Mouse (Mus musculus) adrenal gland, postnatal 4 days (tissue): ENCODE results near the gene Olfr1261. TPM values are rescaled to one million over a fixed set of nuclear protein-coding genes. Genes with fewer than 3 reads are reported as not detected.

ENCODE experiments used
- DNase-seq, 2 experiments: peaks; one replicate each; pipeline ENCODE4 v3.0.0; 2021 to 2022; ENCODE audit warnings: low spot score in 2 of 2, mixed read lengths in 2 of 2
- long read RNA-seq, 2 experiments: library from polyadenylated mRNA; stranded (forward); transcript quantifications; one replicate each; pipeline ENCODE4 v2.0.0; 2021
- total RNA-seq, 2 experiments: library from RNA; stranded (reverse); gene quantifications; 2 replicates each; pipeline ENCODE4 v1.2.3; 2021

The Olfr1261 gene
- total RNA-seq = not detected
- long read RNA-seq, experiment 1 = 0 reads
- long read RNA-seq, experiment 2 = 0 reads

DNA sequence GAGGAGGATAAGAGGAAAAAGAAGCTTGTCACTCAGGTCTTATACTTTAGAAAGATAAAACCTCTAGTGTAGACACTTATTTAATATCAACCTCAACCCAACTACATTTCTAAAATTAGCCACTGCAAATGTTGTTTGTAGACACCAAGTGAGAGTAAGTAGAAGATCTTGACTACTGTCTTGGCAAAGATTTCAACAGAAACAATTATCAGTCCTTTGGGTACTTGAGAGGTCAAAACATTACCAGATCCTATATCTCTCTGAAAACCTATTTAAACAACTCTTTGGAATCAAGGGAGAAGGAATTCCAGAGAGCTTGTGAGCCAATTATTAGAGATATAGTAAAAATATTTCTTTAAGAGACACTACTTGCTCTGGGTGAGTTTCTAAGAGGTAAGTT is at the start of gene Olfr1261:
TSS of gene Olfr1261 (plus strand) at position 301 of the 400 bp plus-strand sequence.
- no peak for DNase-seq

DNA sequence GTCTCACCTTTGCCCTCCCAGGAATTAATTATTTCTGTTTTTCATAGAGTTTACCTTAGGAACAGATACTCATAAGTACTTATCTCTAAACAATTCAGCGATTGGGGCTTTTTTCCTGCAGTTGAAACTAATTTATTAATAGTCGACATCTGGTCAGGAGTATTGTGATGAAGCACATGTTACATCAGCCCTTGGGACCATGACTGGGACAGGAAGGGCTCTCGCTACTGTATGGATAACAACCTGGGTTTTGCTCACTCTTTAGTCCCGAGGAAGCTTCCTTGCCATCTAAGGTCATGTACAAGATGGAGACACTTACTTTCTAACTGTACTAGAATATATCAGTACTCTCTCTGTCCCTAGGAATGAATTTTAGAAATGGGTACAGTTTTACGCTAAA is 42.5 kb upstream of the Olfr1261 start, which contains the start of gene Olfr1259:
TSS of gene Olfr1259 (minus strand) at position 101 of the 400 bp plus-strand sequence.
- DNase-seq = no peak

DNA sequence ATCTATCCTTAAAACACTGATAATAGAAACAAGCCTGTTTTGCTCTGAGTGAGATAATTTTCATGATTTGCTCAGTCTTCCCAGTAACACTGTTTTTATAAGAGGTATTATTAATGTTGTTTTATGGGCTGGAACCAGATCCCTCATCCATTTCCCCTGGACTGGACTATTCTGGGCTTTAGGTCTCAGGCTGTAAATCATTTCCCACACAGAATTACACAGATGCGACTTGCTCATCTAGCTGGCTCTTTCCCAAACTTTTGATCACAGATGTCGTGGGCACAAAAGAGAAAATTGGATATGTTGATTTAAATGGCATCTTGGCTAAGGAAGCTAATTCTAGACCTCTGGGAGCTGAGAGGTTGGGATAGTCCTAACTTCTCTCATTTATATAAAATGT is 16.8 kb upstream of the Olfr1261 start, which contains the start of gene Olfr1260:
TSS of gene Olfr1260 (plus strand) at position 157 of the 400 bp plus-strand sequence.
- no peak for DNase-seq

DNA sequence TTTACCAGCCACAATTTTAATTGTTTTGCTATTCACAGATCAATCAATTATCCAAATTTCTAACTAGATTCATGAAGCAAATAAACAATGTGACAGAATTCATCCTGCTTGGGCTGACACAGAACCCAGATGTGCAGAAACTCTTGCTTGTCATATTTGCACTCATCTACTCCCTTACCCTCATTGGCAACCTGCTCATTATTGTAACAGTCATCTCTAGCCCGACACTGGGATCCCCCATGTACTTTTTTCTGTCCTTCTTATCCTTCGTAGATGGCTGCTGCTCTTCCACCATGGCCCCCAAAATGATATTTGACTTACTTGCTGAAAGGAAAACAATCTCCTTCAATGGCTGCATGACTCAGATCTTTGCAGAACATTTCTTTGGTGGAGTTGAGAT is 13.3 kb upstream of the Olfr1261 start:
- no peak for DNase-seq

DNA sequence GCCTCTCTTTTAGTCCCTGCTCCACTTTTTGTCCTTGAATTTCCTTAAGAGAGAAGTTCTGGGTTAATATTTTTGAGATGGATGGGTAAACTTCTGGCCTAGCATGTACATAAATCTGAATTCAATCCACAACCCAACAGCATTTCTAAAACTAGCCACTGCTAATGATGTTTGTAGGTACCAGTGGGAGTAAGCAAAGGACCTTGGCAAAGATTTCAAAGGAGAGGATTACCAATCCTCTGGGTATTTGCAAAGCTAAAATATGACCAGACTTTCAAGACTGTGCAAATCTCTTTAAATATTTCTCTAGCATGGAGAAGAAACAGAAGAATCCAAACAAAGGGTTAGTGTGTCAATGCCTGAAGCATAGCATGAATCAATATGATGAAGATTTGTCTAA is 8.8 kb downstream of the Olfr1261 start, which contains the start of gene Olfr1262:
TSS of gene Olfr1262 (plus strand) at position 301 of the 400 bp plus-strand sequence.
- DNase-seq = no peak

DNA sequence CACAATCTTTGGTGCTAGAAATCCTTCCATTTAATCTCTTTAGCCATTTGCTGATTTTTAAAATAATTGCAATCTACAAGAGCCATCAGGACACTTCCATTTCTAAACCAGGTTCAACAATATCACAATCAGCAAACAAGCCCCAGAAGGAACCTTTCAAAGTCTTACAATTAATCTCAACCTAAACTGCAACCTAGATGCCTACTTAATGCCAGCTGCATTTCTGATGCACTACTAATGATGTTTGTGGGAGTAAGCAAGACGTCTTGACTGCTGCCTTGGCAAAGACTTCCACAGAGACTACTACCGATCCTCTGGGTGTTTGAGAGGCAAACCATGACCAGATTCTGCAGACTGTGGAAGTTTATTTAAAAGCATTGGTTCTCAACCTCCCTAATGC is 20.8 kb downstream of the Olfr1261 start, which contains the start of gene Olfr1263:
TSS of gene Olfr1263 (plus strand) at position 301 of the 400 bp plus-strand sequence.
- DNase-seq = no peak

DNA sequence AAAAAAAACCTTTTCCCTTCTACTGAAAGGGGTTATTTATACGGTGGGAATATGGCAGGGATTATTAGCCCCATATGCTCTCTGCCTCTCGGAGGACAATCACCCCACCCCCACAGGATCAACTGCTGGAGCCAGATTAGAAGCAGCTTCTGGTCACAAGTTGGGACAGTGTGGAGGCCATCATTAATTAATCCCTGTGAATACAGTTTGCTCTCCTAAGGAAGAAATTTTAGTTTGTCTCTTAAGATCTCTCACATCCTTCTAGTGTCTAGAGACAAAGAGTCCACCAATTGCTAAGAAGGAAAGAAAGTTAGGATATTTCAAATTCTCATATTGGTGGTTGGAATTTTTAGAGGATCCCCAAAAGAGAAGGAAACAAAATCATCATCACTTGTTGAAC is 34.5 kb downstream of the Olfr1261 start, which contains the start of gene Olfr1264:
TSS of gene Olfr1264 (minus strand) at position 101 of the 400 bp plus-strand sequence.
- DNase-seq = no peak

DNA sequence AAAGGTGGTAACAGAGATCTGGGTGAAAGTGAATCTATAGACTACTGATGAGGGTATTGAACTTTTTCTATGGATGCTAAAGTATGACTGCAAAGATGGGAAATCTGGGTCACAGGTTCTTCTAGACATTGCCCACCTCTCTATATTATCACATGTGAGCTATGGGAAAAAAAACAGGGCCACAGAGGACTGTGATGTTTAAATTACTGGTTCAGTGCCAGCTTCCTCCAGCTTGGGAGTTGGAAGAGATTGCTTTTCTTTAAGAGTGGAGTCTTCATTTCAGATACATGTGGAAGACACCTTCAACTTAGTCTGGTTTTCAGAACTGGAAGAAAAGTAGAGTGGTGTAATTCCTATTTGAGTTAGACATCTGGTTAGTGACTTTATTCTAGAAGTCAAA is 44.0 kb downstream of the Olfr1261 start, which contains the start of gene Olfr1265:
TSS of gene Olfr1265 (plus strand) at position 301 of the 400 bp plus-strand sequence.
- no peak for DNase-seq

Other genes with a start within 250 kb of the Olfr1261 start
- gene Olfr1253, start 234.1 kb upstream of the Olfr1261 start, total RNA-seq = not detected
- not detected for gene Olfr1254, start 197.6 kb upstream of the Olfr1261 start, total RNA-seq
- gene Olfr1255, start 179.2 kb upstream of the Olfr1261 start, total RNA-seq = not detected
- not detected for gene Olfr1256, start 149.7 kb upstream of the Olfr1261 start, total RNA-seq
- gene Olfr48, start 143.0 kb upstream of the Olfr1261 start, total RNA-seq = not detected
- not detected for gene Olfr1257, start 112.8 kb upstream of the Olfr1261 start, total RNA-seq
- not detected for gene Olfr1258, start 63.9 kb upstream of the Olfr1261 start, total RNA-seq
- gene Olfr1259, start 42.6 kb upstream of the Olfr1261 start, total RNA-seq = not detected
- not detected for gene Olfr1260, start 16.9 kb upstream of the Olfr1261 start, total RNA-seq
- gene Olfr1262, start 8.9 kb downstream of the Olfr1261 start, total RNA-seq = not detected
- gene Olfr1263, start 20.9 kb downstream of the Olfr1261 start, total RNA-seq = not detected
- not detected for gene Olfr1264, start 34.4 kb downstream of the Olfr1261 start, total RNA-seq
- gene Olfr1265, start 44.1 kb downstream of the Olfr1261 start, total RNA-seq = not detected
- not detected for gene Olfr140, start 72.4 kb downstream of the Olfr1261 start, total RNA-seq
- gene Olfr1269, start 130.2 kb downstream of the Olfr1261 start, total RNA-seq = not detected
- not detected for gene Olfr32, start 151.1 kb downstream of the Olfr1261 start, total RNA-seq
- gene Olfr1270, start 161.9 kb downstream of the Olfr1261 start, total RNA-seq = not detected
- under 1 TPM in 1 of 2 experiments, not detected in 1; 0.11 TPM for gene Olfr1506, start 233.3 kb downstream of the Olfr1261 start, total RNA-seq